Mouse (Mus musculus): Measurements from ENCODE around the gene Megf9.

GRCm38 (mm10) chr4:70409994-70410721, 124.6 kb downstream of the Megf9 start, which contains the start of gene Cdk5rap2:
- TF ChIP-seq CTCF (IDR thresholded peaks at IDR 0.05; ENCODE audit: borderline replicate concordance, insufficient read depth, low read depth, low read length) (no peak), POLR2A (IDR thresholded peaks at IDR 0.05; ENCODE audit: borderline replicate concordance, insufficient read depth, low read length) (0 out of 2 replicates have a peak, but pooled peaks have one; percentile 22)
